Mouse (Mus musculus): Measurements from ENCODE around the gene Dclk1. TPM values are rescaled to one million over a fixed set of nuclear protein-coding genes. Genes with fewer than 3 reads are reported as not detected.

Dclk1 gene
- polyA plus RNA-seq, 1 experiment = not detected

DNA sequence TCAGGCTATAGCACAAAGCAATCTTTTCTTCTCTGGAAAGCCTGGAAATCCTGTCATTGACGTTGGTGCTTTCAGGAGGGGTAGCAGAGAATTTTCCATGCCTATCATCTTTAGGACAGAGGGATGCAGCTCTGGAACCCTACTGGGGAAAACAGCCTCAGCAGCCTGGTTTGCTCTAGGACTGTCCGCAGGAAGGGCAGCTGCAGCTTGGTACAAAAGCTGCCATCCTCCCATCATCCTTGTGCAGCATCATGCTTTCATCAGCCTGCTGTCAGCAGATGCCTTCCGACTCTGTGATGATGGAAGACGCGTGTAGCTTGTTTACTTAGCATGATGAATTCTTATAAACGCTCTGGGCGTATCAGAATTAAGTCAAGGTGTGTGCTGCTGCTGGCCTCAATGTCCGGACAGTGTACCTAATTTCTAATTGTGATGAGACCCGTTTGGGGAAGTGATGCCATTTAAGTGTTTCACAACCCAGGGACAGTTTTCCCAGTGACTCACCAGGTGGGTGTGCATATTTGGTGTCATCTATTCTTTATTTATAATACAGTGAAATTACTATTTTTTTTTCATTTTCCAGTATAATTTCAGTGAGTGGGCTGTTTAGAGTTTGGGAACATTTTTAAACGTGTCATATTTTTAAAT, 50.7 kb downstream of the Dclk1 start:
- no peaks in the 10 kb centered on the region for H3K36me3 ChIP-seq (ENCODE audit: control insufficient read depth)
- H3K4me1 ChIP-seq (ENCODE audit: control insufficient read depth) = no peaks in the 10 kb centered on the region
- peaks cover 5% of the 10 kb centered on the region for H3K9me3 ChIP-seq (ENCODE audit: control insufficient read depth, low read length)
- H3K4me3 ChIP-seq (replicated peaks) = no peak overlapping the region
- TF ChIP-seq GATA1 (IDR thresholded peaks at IDR 0.05; ENCODE audit: low read length) (no peak), TAL1 (IDR thresholded peaks at IDR 0.05; ENCODE audit: low read length) (no peak)
- no peaks in the 10 kb centered on the region for H3K27me3 ChIP-seq (ENCODE audit: control insufficient read depth)

DNA sequence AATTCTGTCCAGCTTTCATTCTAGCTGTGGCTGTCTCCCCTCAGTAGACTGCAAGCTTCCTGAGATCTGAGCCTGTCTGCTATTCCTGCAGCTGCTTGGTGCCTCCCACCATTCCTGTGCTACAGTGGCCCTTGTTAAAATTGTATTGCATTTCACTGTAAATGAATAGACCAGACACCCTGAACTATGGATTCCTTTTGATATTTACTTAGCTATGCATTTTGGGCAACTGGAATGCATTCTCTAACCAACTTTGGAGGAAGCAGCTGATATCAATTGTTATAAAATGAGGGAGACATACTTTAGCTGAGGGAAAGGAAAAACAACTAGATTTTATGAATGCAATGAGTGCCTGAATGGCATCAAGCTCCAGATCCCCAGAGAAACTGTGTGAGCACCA, 63.5 kb downstream of the Dclk1 start:
- TF ChIP-seq TAL1 (IDR thresholded peaks at IDR 0.05; ENCODE audit: low read length) (no peak), GATA1 (IDR thresholded peaks at IDR 0.05; ENCODE audit: low read length) (no peak)
- no peaks in the 10 kb centered on the region for H3K27me3 ChIP-seq (ENCODE audit: control insufficient read depth)
- H3K36me3 ChIP-seq (ENCODE audit: control insufficient read depth) = no peaks in the 10 kb centered on the region
- no peaks in the 10 kb centered on the region; the same call in 1 of the 2 replicates for H3K9me3 ChIP-seq (ENCODE audit: control insufficient read depth, low read length)
- no peaks in the 10 kb centered on the region for H3K4me1 ChIP-seq (ENCODE audit: control insufficient read depth)
- no peak overlapping the region for H3K4me3 ChIP-seq (replicated peaks)

DNA sequence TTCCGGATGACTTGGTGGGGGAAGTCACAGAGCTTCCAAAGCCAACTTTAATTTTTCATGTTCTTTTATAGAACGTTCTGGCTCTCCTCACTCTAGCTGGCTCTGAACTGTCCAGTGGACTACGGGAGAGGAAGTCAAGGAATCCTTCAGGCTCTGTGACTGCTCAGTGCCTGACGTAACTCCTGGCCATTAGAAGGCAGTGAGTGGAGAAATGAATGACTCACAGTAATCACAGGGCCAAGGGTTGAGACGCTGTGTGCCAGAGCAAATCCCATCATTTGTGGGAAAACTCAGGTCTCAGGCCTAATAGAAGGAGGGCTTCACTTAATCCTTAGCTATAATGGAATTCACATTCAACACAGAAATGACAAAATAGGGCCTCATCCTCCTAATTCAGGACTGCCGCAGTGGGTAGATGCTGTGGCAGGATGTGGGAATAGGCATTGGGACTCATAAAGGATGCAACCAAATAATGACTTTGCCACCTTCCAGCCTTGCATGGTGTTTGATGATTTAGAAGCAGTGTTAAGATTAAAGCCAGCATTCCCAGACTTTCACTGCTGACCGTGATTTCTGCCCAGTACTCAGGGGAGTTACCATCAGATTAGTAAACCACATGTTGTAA, 65.5 kb downstream of the Dclk1 start:
- Histone ChIP-seq H3K4me1 (ENCODE audit: control insufficient read depth) (no peaks in the 10 kb centered on the region), H3K36me3 (ENCODE audit: control insufficient read depth) (no peaks in the 10 kb centered on the region), H3K4me3 (replicated peaks) (no peak overlapping the region), H3K9me3 (ENCODE audit: control insufficient read depth, low read length) (no peaks in the 10 kb centered on the region), H3K27me3 (ENCODE audit: control insufficient read depth) (no peaks in the 10 kb centered on the region)
- TF ChIP-seq GATA1 (IDR thresholded peaks at IDR 0.05; ENCODE audit: low read length) (no peak), TAL1 (IDR thresholded peaks at IDR 0.05; ENCODE audit: low read length) (no peak)

DNA sequence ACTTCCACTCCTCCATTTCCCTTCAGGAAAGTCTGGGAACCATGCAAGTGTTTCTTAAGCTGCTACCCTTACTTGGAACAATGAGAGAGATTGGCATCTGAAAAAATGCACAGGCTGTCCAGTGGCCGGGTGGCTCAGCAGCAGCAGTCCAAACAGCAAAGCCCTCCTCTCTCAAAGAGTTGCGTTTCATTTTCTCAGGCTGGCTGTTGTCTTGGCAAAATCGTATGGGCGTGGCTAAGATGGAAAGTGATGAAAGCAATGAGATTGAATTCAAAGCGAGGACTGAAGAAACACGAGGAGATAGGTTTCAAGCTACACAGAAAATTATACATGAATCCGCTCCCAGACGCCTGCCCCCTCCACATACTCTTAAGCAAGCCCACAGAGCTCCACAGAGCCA, 67.8 kb downstream of the Dclk1 start:
- Histone ChIP-seq H3K4me1 (ENCODE audit: control insufficient read depth) (no peaks in the 10 kb centered on the region), H3K36me3 (ENCODE audit: control insufficient read depth) (no peaks in the 10 kb centered on the region), H3K4me3 (replicated peaks) (no peak overlapping the region), H3K9me3 (ENCODE audit: control insufficient read depth, low read length) (no peaks in the 10 kb centered on the region), H3K27me3 (ENCODE audit: control insufficient read depth) (no peaks in the 10 kb centered on the region)
- TF ChIP-seq GATA1 (IDR thresholded peaks at IDR 0.05; ENCODE audit: low read length) (no peak), TAL1 (IDR thresholded peaks at IDR 0.05; ENCODE audit: low read length) (no peak)

DNA sequence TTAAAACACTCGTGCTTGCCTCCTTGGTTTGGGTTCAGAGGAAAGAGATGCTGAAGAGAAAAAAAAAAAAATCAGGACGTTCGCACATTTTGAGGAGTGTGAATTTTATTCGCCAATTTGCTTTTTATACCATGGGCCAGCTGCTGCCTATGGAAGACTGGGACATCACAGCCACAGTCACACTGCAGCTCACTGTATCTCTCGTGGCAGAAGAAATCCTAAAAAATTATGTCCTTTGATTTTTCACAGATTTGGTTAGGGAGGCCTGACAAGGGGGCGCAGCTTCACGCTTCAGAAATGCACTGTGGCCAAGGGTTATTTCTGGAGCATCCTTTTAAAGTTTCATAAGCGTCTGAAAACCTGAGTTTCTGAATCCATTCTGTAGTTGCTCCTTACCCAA, 73.7 kb downstream of the Dclk1 start:
- Histone ChIP-seq H3K4me3 (replicated peaks) (no peak overlapping the region), H3K9me3 (ENCODE audit: control insufficient read depth, low read length) (no peaks in the 10 kb centered on the region), H3K36me3 (ENCODE audit: control insufficient read depth) (no peaks in the 10 kb centered on the region), H3K27me3 (ENCODE audit: control insufficient read depth) (no peaks in the 10 kb centered on the region), H3K4me1 (ENCODE audit: control insufficient read depth) (no peaks in the 10 kb centered on the region)
- TF ChIP-seq GATA1 (IDR thresholded peaks at IDR 0.05; ENCODE audit: low read length) (no peak), TAL1 (IDR thresholded peaks at IDR 0.05; ENCODE audit: low read length) (no peak)

DNA sequence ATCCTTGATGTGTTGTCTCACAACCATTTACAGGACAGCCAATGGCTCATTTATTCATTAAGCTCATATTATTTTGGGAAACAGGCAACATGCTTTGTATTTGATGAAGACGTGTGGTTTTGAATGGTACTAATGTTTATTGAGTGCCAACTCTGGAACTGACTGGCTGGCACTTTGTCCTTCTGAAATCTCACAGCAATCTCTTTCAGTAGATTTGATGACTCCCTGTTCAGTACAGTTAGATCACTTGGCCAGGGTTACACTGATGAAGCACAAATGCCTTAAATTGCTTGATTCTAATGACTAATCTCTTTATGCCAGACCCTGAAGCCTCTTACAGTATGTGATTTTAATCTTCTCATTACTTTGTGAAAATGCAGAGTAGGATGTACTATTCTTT, 75.9 kb downstream of the Dclk1 start:
- Histone ChIP-seq H3K4me1 (ENCODE audit: control insufficient read depth) (no peaks in the 10 kb centered on the region), H3K27me3 (ENCODE audit: control insufficient read depth) (no peaks in the 10 kb centered on the region), H3K4me3 (replicated peaks) (no peak overlapping the region), H3K36me3 (ENCODE audit: control insufficient read depth) (no peaks in the 10 kb centered on the region), H3K9me3 (ENCODE audit: control insufficient read depth, low read length) (no peaks in the 10 kb centered on the region)
- TF ChIP-seq TAL1 (IDR thresholded peaks at IDR 0.05; ENCODE audit: low read length) (no peak), GATA1 (IDR thresholded peaks at IDR 0.05; ENCODE audit: low read length) (no peak)

DNA sequence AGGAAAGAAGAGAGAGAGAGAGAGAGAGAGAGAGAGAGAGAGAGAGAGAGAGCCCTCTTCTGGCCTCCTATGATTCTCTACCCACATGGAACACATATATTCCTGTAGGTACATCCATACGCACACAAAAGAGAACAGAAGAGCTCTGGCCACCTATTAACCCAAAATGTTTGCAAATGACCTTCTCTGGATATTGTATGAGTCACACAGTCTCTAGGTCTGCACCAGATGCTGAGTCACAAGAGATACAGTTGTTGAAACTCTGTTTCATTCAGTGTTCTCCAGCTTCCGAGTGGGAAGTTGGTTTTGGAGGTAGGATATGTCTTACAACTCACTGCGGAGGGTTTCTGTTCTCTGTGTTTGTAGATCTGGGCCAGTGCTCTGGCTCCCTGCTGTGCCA, 78.4 kb downstream of the Dclk1 start:
- TF ChIP-seq TAL1 (IDR thresholded peaks at IDR 0.05; ENCODE audit: low read length) (no peak), GATA1 (IDR thresholded peaks at IDR 0.05; ENCODE audit: low read length) (no peak)
- no peak overlapping the region for H3K4me3 ChIP-seq (replicated peaks)
- no peaks in the 10 kb centered on the region for H3K27me3 ChIP-seq (ENCODE audit: control insufficient read depth)
- no peaks in the 10 kb centered on the region for H3K36me3 ChIP-seq (ENCODE audit: control insufficient read depth)
- no peaks in the 10 kb centered on the region for H3K4me1 ChIP-seq (ENCODE audit: control insufficient read depth)
- H3K9me3 ChIP-seq (ENCODE audit: control insufficient read depth, low read length) = no peaks in the 10 kb centered on the region

DNA sequence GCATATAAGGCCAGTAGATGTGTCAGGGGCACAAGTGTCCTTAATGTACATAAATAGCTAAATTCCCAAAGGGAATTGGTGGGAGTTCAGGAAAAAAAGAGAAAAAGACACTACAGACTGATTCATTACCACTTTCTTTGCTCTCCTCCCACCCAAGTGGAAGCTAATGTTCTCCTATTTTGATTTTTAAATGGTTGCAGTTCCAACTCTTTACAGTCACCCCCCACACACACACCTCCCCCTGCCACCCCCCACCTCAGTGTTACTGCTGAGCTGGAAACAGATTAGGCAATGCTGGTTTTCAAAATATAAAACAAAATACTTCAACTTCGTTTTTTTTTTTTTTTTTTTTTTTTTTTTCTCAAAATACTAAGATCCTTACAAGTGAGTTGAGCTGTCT, 81.9 kb downstream of the Dclk1 start:
- H3K9me3 ChIP-seq (ENCODE audit: control insufficient read depth, low read length) = no peaks in the 10 kb centered on the region
- H3K36me3 ChIP-seq (ENCODE audit: control insufficient read depth) = no peaks in the 10 kb centered on the region
- H3K4me3 ChIP-seq (replicated peaks) = no peak overlapping the region
- TF ChIP-seq GATA1 (IDR thresholded peaks at IDR 0.05; ENCODE audit: low read length) = no peak
- no peak for TF ChIP-seq TAL1 (IDR thresholded peaks at IDR 0.05; ENCODE audit: low read length)
- H3K4me1 ChIP-seq (ENCODE audit: control insufficient read depth) = no peaks in the 10 kb centered on the region
- no peaks in the 10 kb centered on the region for H3K27me3 ChIP-seq (ENCODE audit: control insufficient read depth)

DNA sequence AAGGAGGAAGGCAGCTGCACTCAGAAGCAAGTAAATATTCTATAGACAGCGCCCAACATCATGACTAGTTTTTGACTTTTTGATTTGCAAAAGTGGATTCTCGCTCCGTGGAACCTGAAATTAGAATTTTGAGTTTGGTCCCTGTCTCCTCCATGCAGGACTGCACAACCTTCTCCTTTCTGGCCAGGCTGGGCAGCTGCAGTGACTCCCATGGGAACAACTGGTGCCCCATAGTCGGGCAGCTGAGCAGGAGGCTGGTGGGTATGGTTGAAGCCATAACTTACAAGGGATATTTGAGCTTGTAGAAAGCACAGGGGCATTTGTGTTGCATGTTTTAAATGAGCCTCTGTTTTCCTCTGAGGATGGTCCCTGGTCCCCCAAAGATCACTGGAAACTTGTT, 88.3 kb downstream of the Dclk1 start:
- TF ChIP-seq TAL1 (IDR thresholded peaks at IDR 0.05; ENCODE audit: low read length) (no peak), GATA1 (IDR thresholded peaks at IDR 0.05; ENCODE audit: low read length) (no peak)
- Histone ChIP-seq H3K27me3 (ENCODE audit: control insufficient read depth) (no peaks in the 10 kb centered on the region), H3K4me3 (replicated peaks) (no peak overlapping the region), H3K36me3 (ENCODE audit: control insufficient read depth) (no peaks in the 10 kb centered on the region), H3K9me3 (ENCODE audit: control insufficient read depth, low read length) (peaks cover 5% of the 10 kb centered on the region), H3K4me1 (ENCODE audit: control insufficient read depth) (no peaks in the 10 kb centered on the region)

Data from erythroblast, embryonic 14.5 days (primary cell).